Mouse (Mus musculus) kidney, embryonic 14.5 days (tissue): ENCODE measurements around the gene Nhlrc3. TPM values are rescaled to one million over a fixed set of nuclear protein-coding genes. Genes with fewer than 3 reads are reported as not detected.

ENCODE experiments used
- ATAC-seq: fragments of 200-750 bp; cut with Nextera tagmentation; 2 replicates; pipeline ENCODE4 v1.8.0; 2017; ENCODE audit warnings: moderate number of reproducible peaks, mild to moderate bottlenecking, moderate TSS enrichment, moderate library complexity; ENCODE audit not compliant: low FRiP score, low TSS enrichment
- H3K27ac ChIP-seq: fragments of 300-500 bp; sonication (generic); 2 replicates; pipeline ENCODE4 v1.5.1; 2014; ENCODE audit warnings: low read depth, mild to moderate bottlenecking, low read length, moderate library complexity, mixed read lengths
- H3K27me3 ChIP-seq: fragments of 300-500 bp; sonication (generic); 2 replicates; pipeline ENCODE4 v1.6.1; 2014; ENCODE audit warnings: mild to moderate bottlenecking, low read length; ENCODE audit not compliant: control insufficient read depth, insufficient read depth
- H3K36me3 ChIP-seq: fragments of 300-500 bp; sonication (generic); 2 replicates; pipeline ENCODE4 v1.6.1; 2014; ENCODE audit warnings: low read length, mixed read lengths; ENCODE audit not compliant: control insufficient read depth, insufficient read depth
- H3K4me1 ChIP-seq: fragments of 300-500 bp; sonication (generic); 2 replicates; pipeline ENCODE4 v1.6.1; 2014; ENCODE audit warnings: low read length, mixed read lengths; ENCODE audit not compliant: control insufficient read depth, insufficient read depth
- H3K4me2 ChIP-seq: fragments of 300-500 bp; sonication (generic); replicated peaks from 2 replicates; pipeline ENCODE4 v1.6.1; 2014; ENCODE audit warnings: low read depth, mild to moderate bottlenecking, low read length
- H3K4me3 ChIP-seq: fragments of 300-500 bp; sonication (generic); 2 replicates; pipeline ENCODE4 v1.5.1; 2014; ENCODE audit warnings: mild to moderate bottlenecking, low read length
- H3K9ac ChIP-seq: fragments of 300-500 bp; sonication (generic); 2 replicates; pipeline ENCODE4 v1.6.1; 2014; ENCODE audit warnings: low read depth, mild to moderate bottlenecking, low read length, moderate library complexity
- H3K9me3 ChIP-seq: fragments of 300-500 bp; sonication (generic); 2 replicates; pipeline ENCODE4 v1.6.1; 2016; ENCODE audit warnings: low read length; ENCODE audit not compliant: control insufficient read depth
- WGBS: fragments of 180-500 bp; shearing (Covaris S2); extraction: QIAGEN DNeasy Blood & Tissue Kit; methylation state at CpG from one replicate; pipeline ENCODE4 v1.1.7; 2014; 5-methylcytosine and 5-hydroxymethylcytosine counted together
- polyA plus RNA-seq: library from polyadenylated mRNA; unstranded; fragments of >200 nt; fragmentation: Nextera tagmentation; extraction: Ambion mirVana; gene quantifications from 2 replicates; pipeline ENCODE4 v1.2.1, GENCODE M21; 2014

Nhlrc3 gene
- polyA plus RNA-seq, result 6.5 and 10.1 TPM in 2 replicates

DNA sequence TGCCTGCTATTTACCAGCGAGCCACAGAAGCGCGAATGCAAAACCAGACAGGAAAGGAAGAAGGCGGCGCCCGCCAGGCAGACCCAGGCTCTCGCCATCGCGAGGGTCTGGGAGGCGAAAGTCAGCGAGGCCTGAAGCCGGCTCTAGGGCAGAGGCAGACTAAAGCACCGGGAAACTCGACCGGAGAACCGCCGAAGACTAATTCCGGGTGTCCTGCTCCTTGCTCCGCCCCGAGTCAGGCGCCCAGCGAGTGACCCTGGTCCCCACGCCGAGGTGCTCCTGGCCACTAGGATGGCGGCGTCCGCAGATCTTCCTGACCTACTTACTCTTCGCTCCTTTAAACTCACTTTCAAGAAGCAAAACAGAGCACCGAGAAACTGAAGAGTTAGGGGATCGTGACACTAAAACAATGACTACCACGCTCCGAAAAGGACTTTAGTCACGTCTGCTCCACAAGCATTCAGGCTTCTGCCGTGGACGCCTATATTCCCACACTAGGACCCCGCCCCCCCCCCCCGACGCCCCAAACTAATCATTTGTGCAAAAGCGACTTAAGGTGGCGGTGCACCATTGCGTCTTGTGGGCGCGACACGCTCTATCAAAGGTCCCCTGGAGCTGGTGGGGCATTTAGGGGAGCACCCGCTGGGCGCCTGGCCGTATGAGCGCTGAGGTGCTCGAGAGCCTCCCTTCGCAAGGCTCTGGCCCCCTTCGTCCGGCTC, at the start of gene Nhlrc3, which contains the start of gene Proser1:
TSS of gene Nhlrc3 (minus strand) at position 287 of the 719 bp plus-strand sequence.
TSS of gene Proser1 (plus strand) at position 621 of the 719 bp plus-strand sequence.
- under 1% methylated on average over 52 of the region's 52 CpGs for WGBS
- H3K27me3 ChIP-seq, result no peaks in the 10 kb centered on the region
- peaks cover 17% of the 10 kb centered on the region for H3K36me3 ChIP-seq
- ATAC-seq, result peak; percentile 98
- H3K9me3 ChIP-seq, result no peaks in the 10 kb centered on the region
- peak within 1 kb of the TSS; percentile 92 for H3K27ac ChIP-seq
- H3K9ac ChIP-seq, result peak within 1 kb of the TSS; percentile 93
- peak within 1 kb of the TSS; percentile 98 for H3K4me3 ChIP-seq
- peaks cover 17% of the 10 kb centered on the region for H3K4me1 ChIP-seq
- peak within 1 kb of the TSS; percentile 80 for H3K4me2 ChIP-seq

DNA sequence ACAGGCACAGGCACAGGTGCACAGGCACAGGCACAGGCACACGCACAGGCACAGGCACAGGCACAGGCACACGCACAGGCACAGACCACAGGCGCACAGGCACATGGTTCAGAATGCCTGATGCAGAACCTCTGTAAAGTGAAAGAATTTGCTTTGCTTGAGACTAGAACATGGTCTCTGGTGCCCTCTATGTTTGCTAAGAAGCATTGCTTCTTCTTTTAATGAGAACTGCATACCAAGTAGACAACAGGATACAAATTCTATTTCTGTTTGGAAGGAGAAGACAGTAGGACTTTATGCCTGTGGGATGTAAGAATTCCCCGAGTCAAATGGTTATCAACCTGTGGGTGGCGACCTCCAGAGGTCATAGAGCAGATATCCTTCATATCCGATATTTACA, 39.3 kb upstream of the Nhlrc3 start:
- Histone ChIP-seq H3K36me3 (no peaks in the 10 kb centered on the region), H3K27ac (no peak overlapping the region), H3K9me3 (no peaks in the 10 kb centered on the region), H3K4me2 (no peak overlapping the region), H3K4me3 (no peak overlapping the region), H3K27me3 (no peaks in the 10 kb centered on the region), H3K9ac (no peak overlapping the region), H3K4me1 (no peaks in the 10 kb centered on the region)
- peak; percentile 39; the same call in 1 of the 2 replicates for ATAC-seq
- 76% methylated on average over 6 of the region's 6 CpGs for WGBS

DNA sequence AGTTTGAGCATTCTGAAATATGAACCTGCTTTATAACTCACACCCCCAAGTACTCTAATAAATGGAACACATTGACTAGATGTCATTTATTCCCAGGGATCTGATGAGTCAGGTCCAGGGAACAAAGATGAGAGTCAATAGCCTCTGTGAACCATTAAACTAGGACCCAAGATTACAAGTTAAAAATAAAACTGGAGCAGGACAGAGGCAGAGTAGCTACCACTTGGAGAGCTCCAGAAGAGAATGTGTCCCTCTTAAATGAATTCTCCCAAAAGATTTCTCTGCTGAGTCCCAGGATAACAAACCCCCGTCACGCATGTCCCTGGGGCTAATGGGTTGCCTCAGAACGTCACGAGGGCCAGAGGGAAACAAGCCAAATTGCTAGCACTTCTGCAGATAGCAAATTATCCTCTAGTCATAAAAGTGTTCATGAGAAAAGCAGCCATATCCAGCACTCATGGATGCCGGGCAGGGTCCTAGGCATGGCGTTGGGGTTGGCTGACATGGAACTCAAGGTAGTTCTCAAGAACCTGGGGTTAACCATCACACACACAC, 35.3 kb upstream of the Nhlrc3 start:
- Histone ChIP-seq H3K27me3 (no peaks in the 10 kb centered on the region), H3K4me2 (no peak overlapping the region), H3K9ac (no peak overlapping the region), H3K9me3 (no peaks in the 10 kb centered on the region), H3K27ac (no peak overlapping the region), H3K36me3 (no peaks in the 10 kb centered on the region), H3K4me1 (no peaks in the 10 kb centered on the region), H3K4me3 (no peak overlapping the region)
- 63% methylated on average over 6 of the region's 6 CpGs for WGBS
- ATAC-seq, result no peak

DNA sequence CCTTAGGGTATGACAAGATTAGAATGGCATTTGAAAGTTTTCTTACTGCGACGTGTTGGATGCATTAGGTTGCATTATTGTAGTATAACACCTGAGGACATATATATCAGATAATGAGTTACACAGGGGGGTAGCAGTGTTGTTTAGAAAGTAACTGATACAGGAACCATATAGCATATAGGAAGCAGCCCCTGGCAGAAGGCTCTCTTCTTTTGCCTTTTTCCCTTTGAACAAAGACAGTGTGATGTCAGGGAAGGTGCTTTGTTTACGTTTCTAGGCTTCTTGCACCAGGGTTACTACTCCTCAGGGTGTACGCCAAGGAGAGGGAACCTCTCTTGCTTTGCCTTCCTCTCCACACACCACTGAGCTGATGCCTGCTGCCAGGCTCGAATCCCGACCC, 25.2 kb upstream of the Nhlrc3 start, which contains the start of gene Stoml3:
TSS of gene Stoml3 (plus strand) at position 301 of the 400 bp plus-strand sequence.
- WGBS, result 55% methylated on average over 6 of the region's 6 CpGs
- H3K27me3 ChIP-seq, result no peaks in the 10 kb centered on the region

DNA sequence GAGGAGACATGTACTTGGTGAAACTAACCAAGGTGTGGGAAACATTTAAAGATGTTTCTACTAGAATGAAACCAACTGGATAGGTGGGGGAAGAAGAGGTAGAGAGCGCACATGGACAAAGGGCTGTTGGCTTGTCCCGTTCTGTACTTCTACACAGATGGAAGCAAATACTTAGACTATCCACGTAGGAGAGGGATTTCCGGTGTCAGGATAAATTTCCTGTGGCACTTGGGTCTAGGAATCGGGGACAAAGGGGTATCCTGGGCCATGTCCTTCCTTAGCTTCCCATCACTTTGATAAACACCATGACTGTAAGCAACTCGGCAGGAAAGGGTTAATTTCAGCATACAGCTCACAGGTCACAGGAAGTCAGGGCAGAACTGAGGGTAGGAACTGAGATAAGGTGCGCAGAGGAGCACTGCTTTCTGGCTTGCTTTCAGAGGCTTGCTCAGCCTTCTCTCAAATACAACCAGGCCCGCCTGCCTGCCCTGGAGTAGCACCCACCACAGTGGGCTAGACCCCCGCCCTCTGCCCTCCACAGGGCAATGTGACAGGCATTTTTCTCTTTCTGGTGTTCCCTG, 24.0 kb upstream of the Nhlrc3 start:
- 62% methylated on average over 9 of the region's 9 CpGs for WGBS
- H3K9me3 ChIP-seq, result no peaks in the 10 kb centered on the region
- H3K4me3 ChIP-seq, result no peak overlapping the region
- H3K4me2 ChIP-seq, result no peak overlapping the region
- H3K4me1 ChIP-seq, result peaks cover 6% of the 10 kb centered on the region; the same call in 1 of the 2 replicates
- H3K9ac ChIP-seq, result no peak overlapping the region
- no peak overlapping the region for H3K27ac ChIP-seq
- peaks cover 6% of the 10 kb centered on the region for H3K36me3 ChIP-seq
- no peak for ATAC-seq
- H3K27me3 ChIP-seq, result no peaks in the 10 kb centered on the region

More for the DNA sequence above, 25.2 kb upstream of the Nhlrc3 start, which contains the start of gene Stoml3:
- Histone ChIP-seq H3K4me2 (no peak within 1 kb of the TSS), H3K9ac (no peak within 1 kb of the TSS), H3K36me3 (no peaks in the 10 kb centered on the region), H3K27ac (no peak within 1 kb of the TSS), H3K9me3 (no peaks in the 10 kb centered on the region), H3K4me1 (peaks cover 6% of the 10 kb centered on the region; the same call in 1 of the 2 replicates), H3K4me3 (no peak within 1 kb of the TSS)
- ATAC-seq, result no peak

DNA sequence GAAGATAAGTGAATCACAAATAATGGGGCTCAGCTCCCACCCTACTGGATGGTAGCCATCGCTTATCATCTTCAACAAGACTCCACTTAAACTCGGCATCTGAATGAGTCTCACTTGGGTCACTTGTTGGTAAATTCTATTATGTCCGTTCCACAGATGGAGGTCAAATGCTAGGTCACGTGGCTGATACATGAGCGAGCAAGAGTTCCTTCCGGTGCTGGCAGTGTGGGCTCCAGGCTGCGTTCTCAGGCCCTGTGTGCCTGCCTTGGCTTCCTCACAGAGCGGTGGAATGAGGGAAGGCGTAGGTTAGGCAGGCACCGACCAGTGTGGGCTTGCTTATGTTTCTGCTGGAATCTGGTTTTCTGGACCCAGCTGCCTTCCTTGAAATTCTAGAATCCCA, 23.4 kb upstream of the Nhlrc3 start:
- Histone ChIP-seq H3K9me3 (no peaks in the 10 kb centered on the region), H3K4me2 (no peak overlapping the region), H3K4me3 (no peak overlapping the region), H3K9ac (no peak overlapping the region), H3K36me3 (peaks cover 11% of the 10 kb centered on the region), H3K27me3 (no peaks in the 10 kb centered on the region), H3K4me1 (peaks cover 6% of the 10 kb centered on the region; the same call in 1 of the 2 replicates), H3K27ac (no peak overlapping the region)
- ATAC-seq, result no peak
- WGBS, result 79% methylated on average over 10 of the region's 10 CpGs

DNA sequence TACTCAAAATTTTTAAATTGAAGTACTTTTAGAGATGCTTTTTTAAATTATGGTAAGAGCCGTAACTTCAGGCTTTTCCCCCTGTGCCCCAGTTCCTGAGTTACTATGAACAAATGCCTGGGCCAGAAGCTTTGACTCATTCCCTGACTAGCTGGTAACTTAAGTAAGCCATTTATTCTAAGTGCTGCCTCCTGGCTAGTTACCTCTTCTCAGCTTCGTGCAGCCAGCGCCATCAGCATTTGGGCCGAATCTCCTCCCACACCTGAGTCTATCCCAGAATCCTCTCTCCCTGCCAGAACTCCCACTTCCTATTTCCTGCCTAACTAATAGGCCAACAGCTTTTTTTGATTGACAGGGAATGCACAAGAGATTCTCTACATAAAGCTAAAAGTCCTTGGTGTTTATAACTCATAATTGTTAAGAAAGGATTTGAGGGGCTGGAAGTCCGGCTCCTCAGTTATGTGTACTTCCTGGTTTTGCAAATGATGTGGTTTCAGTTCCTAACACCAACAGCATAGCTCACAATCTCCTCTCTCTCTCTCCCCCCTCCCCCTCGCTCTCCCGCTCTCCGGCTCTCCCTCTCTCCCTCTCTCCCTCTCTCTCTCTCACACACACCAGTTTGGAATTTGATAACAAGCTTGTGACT, 20.4 kb upstream of the Nhlrc3 start:
- WGBS, result 87% methylated on average over 8 of the region's 8 CpGs
- no peak overlapping the region for H3K9ac ChIP-seq
- no peaks in the 10 kb centered on the region for H3K9me3 ChIP-seq
- no peak for ATAC-seq
- peaks cover 6% of the 10 kb centered on the region; the same call in 1 of the 2 replicates for H3K4me1 ChIP-seq
- H3K36me3 ChIP-seq, result peaks cover 35% of the 10 kb centered on the region
- no peaks in the 10 kb centered on the region for H3K27me3 ChIP-seq
- no peak overlapping the region for H3K4me3 ChIP-seq
- H3K4me2 ChIP-seq, result no peak overlapping the region
- H3K27ac ChIP-seq, result no peak overlapping the region

DNA sequence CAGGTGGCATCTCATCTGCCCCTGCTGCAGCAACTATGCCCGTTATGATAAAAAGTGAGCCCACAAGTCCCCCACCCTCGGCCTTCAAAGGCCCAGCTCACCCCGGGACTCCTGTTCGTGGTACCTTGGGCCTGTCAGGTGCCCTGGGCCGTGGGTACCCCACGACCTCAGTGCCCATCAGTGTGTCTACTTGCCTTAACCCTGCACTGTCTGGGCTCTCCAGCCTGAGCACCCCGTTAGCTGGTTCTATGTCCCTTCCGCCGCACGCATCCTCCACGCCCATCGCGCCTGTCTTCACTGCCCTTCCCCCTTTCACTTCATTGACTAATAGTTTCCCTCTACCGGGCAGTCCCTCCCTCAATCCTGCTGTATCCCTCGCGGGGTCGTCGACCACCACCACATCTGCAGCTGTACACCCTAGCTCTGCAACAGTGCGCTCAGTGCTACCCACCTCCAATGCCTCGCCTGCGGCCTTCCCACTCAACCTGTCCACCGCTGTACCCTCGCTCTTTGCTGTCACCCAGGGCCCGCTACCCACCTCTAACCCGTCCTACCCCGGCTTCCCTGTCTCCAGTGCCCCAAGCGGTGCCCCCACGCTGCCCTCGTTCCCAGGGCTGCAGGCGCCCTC, 15.4 kb upstream of the Nhlrc3 start:
- H3K36me3 ChIP-seq, result peaks cover 80% of the 10 kb centered on the region
- no peaks in the 10 kb centered on the region for H3K4me1 ChIP-seq
- H3K9ac ChIP-seq, result no peak overlapping the region
- no peak; the same call in 1 of the 2 replicates for ATAC-seq
- H3K4me2 ChIP-seq, result no peak overlapping the region
- no peak overlapping the region for H3K27ac ChIP-seq
- no peaks in the 10 kb centered on the region for H3K9me3 ChIP-seq
- H3K4me3 ChIP-seq, result no peak overlapping the region
- H3K27me3 ChIP-seq, result no peaks in the 10 kb centered on the region
- WGBS, result 96% methylated on average over 30 of the region's 30 CpGs
